Mouse (Mus musculus) ES-Bruce4 (cell line): ENCODE data around the gene Lsm4. TPM values are rescaled to one million over a fixed set of nuclear protein-coding genes. Genes with fewer than 3 reads are reported as not detected.

ENCODE experiments used
- H3K27ac ChIP-seq: 2 replicates; pipeline ENCODE4 v1.5.1; 2012; ENCODE audit warnings: low read length, inconsistent platforms; ENCODE audit not compliant: insufficient read depth
- H3K27me3 ChIP-seq: 2 replicates; pipeline ENCODE4 v1.6.1; 2012; ENCODE audit warnings: mild to moderate bottlenecking, low read length, inconsistent platforms; ENCODE audit not compliant: control insufficient read depth, poor library complexity, insufficient read depth, severe bottlenecking
- H3K36me3 ChIP-seq: 2 replicates; pipeline ENCODE4 v1.6.1; 2012; ENCODE audit warnings: inconsistent platforms, mild to moderate bottlenecking, low read length, moderate library complexity; ENCODE audit not compliant: control insufficient read depth, poor library complexity, insufficient read depth, severe bottlenecking
- H3K4me1 ChIP-seq: one replicate; pipeline ENCODE4 v1.8.1; 2011; ENCODE audit warnings: low read length; ENCODE audit not compliant: control insufficient read depth, insufficient read depth
- H3K4me3 ChIP-seq: 2 replicates; pipeline ENCODE4 v1.5.1; 2011; ENCODE audit warnings: low read depth, mild to moderate bottlenecking, low read length
- H3K9ac ChIP-seq: 2 replicates; pipeline ENCODE4 v1.6.1; 2012; ENCODE audit warnings: low read depth, mild to moderate bottlenecking, inconsistent platforms; ENCODE audit not compliant: poor library complexity, severe bottlenecking
- H3K9me3 ChIP-seq: replicated peaks from 2 replicates; pipeline ENCODE4 v1.6.1; 2012; ENCODE audit warnings: mild to moderate bottlenecking, low read length, inconsistent platforms; ENCODE audit not compliant: control insufficient read depth, poor library complexity, insufficient read depth, severe bottlenecking
- CTCF ChIP-seq: IDR thresholded peaks from one replicate; pipeline ENCODE4 v1.8.1; 2011; ENCODE audit warnings: low read depth, low read length
- EP300 ChIP-seq: IDR thresholded peaks from 2 replicates; pipeline ENCODE4 v1.6.1; 2011; ENCODE audit warnings: low read depth, low read length; ENCODE audit not compliant: insufficient read depth
- POLR2A ChIP-seq: IDR thresholded peaks from one replicate; pipeline ENCODE4 v1.8.1; 2011; ENCODE audit warnings: low read length; ENCODE audit not compliant: insufficient read depth
- polyA plus RNA-seq: library from polyadenylated mRNA; stranded (reverse); fragments of >200 nt; gene quantifications from 2 replicates; pipeline ENCODE4 v1.2.4, GENCODE M21; 2011; ENCODE audit warnings: low read depth; ENCODE audit not compliant: missing spikeins, insufficient read depth, insufficient read length

Lsm4 gene
- polyA plus RNA-seq, 1 experiment, result 211 TPM

- no peak overlapping the region for H3K4me3 ChIP-seq
- H3K9me3 ChIP-seq, result no peaks in the 10 kb centered on the region
- no peak overlapping the region for H3K27ac ChIP-seq
- no peak overlapping the region for H3K9ac ChIP-seq
- no peaks in the 10 kb centered on the region for H3K36me3 ChIP-seq
- TF ChIP-seq EP300 (no peak), POLR2A (no peak), CTCF (no peak)
- no peaks in the 10 kb centered on the region for H3K27me3 ChIP-seq
- no peaks in the 10 kb centered on the region for H3K4me1 ChIP-seq
Measured at GRCm38 (mm10) chr8:70719796-70720270, 46.8 kb downstream of the Lsm4 start.

- H3K36me3 ChIP-seq, result no peaks in the 10 kb centered on the region
- no peak overlapping the region for H3K4me3 ChIP-seq
- H3K4me1 ChIP-seq, result no peaks in the 10 kb centered on the region
- H3K27ac ChIP-seq, result no peak overlapping the region
- H3K9me3 ChIP-seq, result no peaks in the 10 kb centered on the region
- H3K9ac ChIP-seq, result no peak overlapping the region
- H3K27me3 ChIP-seq, result no peaks in the 10 kb centered on the region
- TF ChIP-seq EP300 (no peak), CTCF (peak; percentile 95)
Measured at GRCm38 (mm10) chr8:70720739-70721138, 47.7 kb downstream of the Lsm4 start.

- H3K27ac ChIP-seq, result no peak overlapping the region
- H3K9me3 ChIP-seq, result no peaks in the 10 kb centered on the region
Measured at GRCm38 (mm10) chr8:70721601-70722000, 48.6 kb downstream of the Lsm4 start.

GRCm38 (mm10) chr8:70723486-70724210 is 50.6 kb downstream of the Lsm4 start, which contains the start of gene Pde4c:
Pde4c (plus strand) TSS chr8:70723720.
- H3K27ac ChIP-seq, result no peak within 1 kb of the TSS
- no peak within 1 kb of the TSS for H3K9ac ChIP-seq
- peak within 1 kb of the TSS; percentile 2; the same call in 1 of the 2 replicates for H3K4me3 ChIP-seq
- H3K36me3 ChIP-seq, result no peaks in the 10 kb centered on the region
- no peaks in the 10 kb centered on the region for H3K9me3 ChIP-seq
- TF ChIP-seq EP300, result no peak
- no peak for TF ChIP-seq CTCF
- TF ChIP-seq POLR2A, result no peak
- no peaks in the 10 kb centered on the region for H3K4me1 ChIP-seq
- H3K27me3 ChIP-seq, result no peaks in the 10 kb centered on the region

More at GRCm38 (mm10) chr8:70721601-70722000, 48.6 kb downstream of the Lsm4 start:
- no peaks in the 10 kb centered on the region for H3K27me3 ChIP-seq
- H3K4me1 ChIP-seq, result no peaks in the 10 kb centered on the region
- H3K4me3 ChIP-seq, result no peak overlapping the region
- TF ChIP-seq CTCF (no peak), EP300 (no peak), POLR2A (no peak)
- no peaks in the 10 kb centered on the region for H3K36me3 ChIP-seq
- no peak overlapping the region for H3K9ac ChIP-seq

GRCm38 (mm10) chr8:70724216-70724615 is 51.2 kb downstream of the Lsm4 start:
- Histone ChIP-seq H3K27ac (no peak overlapping the region), H3K9me3 (no peaks in the 10 kb centered on the region), H3K4me3 (peak overlapping the region; percentile 2; the same call in 1 of the 2 replicates), H3K4me1 (no peaks in the 10 kb centered on the region), H3K9ac (no peak overlapping the region), H3K36me3 (no peaks in the 10 kb centered on the region), H3K27me3 (no peaks in the 10 kb centered on the region)
- no peak for TF ChIP-seq POLR2A
- no peak for TF ChIP-seq CTCF
- TF ChIP-seq EP300, result no peak

GRCm38 (mm10) chr8:70725792-70726447 is 52.9 kb downstream of the Lsm4 start:
- TF ChIP-seq EP300, result no peak
- TF ChIP-seq POLR2A, result no peak
- no peak for TF ChIP-seq CTCF
- Histone ChIP-seq H3K27ac (no peak overlapping the region), H3K9ac (no peak overlapping the region), H3K9me3 (no peaks in the 10 kb centered on the region), H3K27me3 (no peaks in the 10 kb centered on the region), H3K4me1 (no peaks in the 10 kb centered on the region), H3K36me3 (no peaks in the 10 kb centered on the region), H3K4me3 (no peak overlapping the region)
